Mouse (Mus musculus) urinary bladder, adult 18-20 months (tissue): ENCODE measurements around the gene Trim56.
A peak's percentile ranks its signal among the peaks of the same experiment; 100 is the strongest.

ENCODE experiments used
- DNase-seq, 2 experiments: peaks; one replicate each; pipeline ENCODE4 v3.0.0; 2022; ENCODE audit warnings: low spot score in 2 of 2, mixed read lengths in 2 of 2

Trim56 gene

GRCm38 (mm10) chr5:137076191-137076930, 39.6 kb downstream of the Trim56 start:
- peak in 1 of 2 experiments; percentile 33 for DNase-seq

- DNase-seq: no peak
Observed at GRCm38 (mm10) chr5:137075726-137076125, 40.3 kb downstream of the Trim56 start.

GRCm38 (mm10) chr5:137074191-137074651, 41.8 kb downstream of the Trim56 start:
- DNase-seq: peak in 1 of 2 experiments; percentile 40

- DNase-seq: no peak
Observed at GRCm38 (mm10) chr5:137073141-137073540, 42.9 kb downstream of the Trim56 start.

- DNase-seq: peak; percentile 64 to 81
Observed at GRCm38 (mm10) chr5:137072079-137072960, 43.7 kb downstream of the Trim56 start, which contains the start of gene Serpine1. Gene Serpine1 (minus strand): TSS chr5:137072268.

GRCm38 (mm10) chr5:137070881-137071605, 45.0 kb downstream of the Trim56 start:
- DNase-seq: no peak

- no peak for DNase-seq
Observed at GRCm38 (mm10) chr5:137068711-137069110, 47.3 kb downstream of the Trim56 start.

GRCm38 (mm10) chr5:137065923-137066322, 50.1 kb downstream of the Trim56 start:
- DNase-seq: no peak

GRCm38 (mm10) chr5:137065454-137065853, 50.6 kb downstream of the Trim56 start:
- no peak for DNase-seq

- no peak for DNase-seq
Observed at GRCm38 (mm10) chr5:137062601-137063000, 53.4 kb downstream of the Trim56 start.

- no peak for DNase-seq
Observed at GRCm38 (mm10) chr5:137061809-137062481, 54.1 kb downstream of the Trim56 start.
